Mouse (Mus musculus) myocyte (in vitro differentiated cells): ENCODE data around the gene Nhs. TPM values are rescaled to one million over a fixed set of nuclear protein-coding genes. Genes with fewer than 3 reads are reported as not detected.

Experiments
- H3K27me3 ChIP-seq: one replicate; pipeline ENCODE4 v1.6.1; 2011; ENCODE audit not compliant: control insufficient read depth, insufficient read depth, insufficient read length
- H3K36me3 ChIP-seq: one replicate; pipeline ENCODE4 v1.6.1; 2011; ENCODE audit not compliant: control insufficient read depth, insufficient read depth
- H3K4me2 ChIP-seq: one replicate; pipeline ENCODE4 v1.6.1; 2011; ENCODE audit warnings: low read depth, control low read depth
- H3K4me3 ChIP-seq: one replicate; pipeline ENCODE4 v1.5.1; 2011; ENCODE audit warnings: mild to moderate bottlenecking, control low read depth, moderate library complexity
- H3K79me2 ChIP-seq: one replicate; pipeline ENCODE4 v1.6.1; 2011; ENCODE audit not compliant: control insufficient read depth, insufficient read depth
- H3ac ChIP-seq: one replicate; pipeline ENCODE4 v1.6.1; 2011; ENCODE audit not compliant: control insufficient read depth, insufficient read length
- CEBPB ChIP-seq: IDR thresholded peaks from 2 replicates; pipeline ENCODE4 v1.6.1; 2011; ENCODE audit warnings: mild to moderate bottlenecking, moderate library complexity; ENCODE audit not compliant: poor library complexity, insufficient read depth, severe bottlenecking
- E2F4 ChIP-seq: IDR thresholded peaks from one replicate; pipeline ENCODE4 v1.6.1; 2011; ENCODE audit warnings: mild to moderate bottlenecking, control low read depth, moderate library complexity; ENCODE audit not compliant: insufficient read depth
- MAX ChIP-seq: IDR thresholded peaks from one replicate; pipeline ENCODE4 v1.6.1; 2011; ENCODE audit warnings: low read depth, mild to moderate bottlenecking, control low read depth
- MYOD1 ChIP-seq, 3 experiments: IDR thresholded peaks; one replicate each; pipeline ENCODE4 v1.6.1; 2011; ENCODE audit warnings: control low read depth in 2 of 3, low read depth in 2 of 3, mild to moderate bottlenecking in 2 of 3, moderate library complexity in 1 of 3; ENCODE audit not compliant: insufficient read length in 2 of 3, control insufficient read depth in 1 of 3
- MYOG ChIP-seq, 3 experiments: IDR thresholded peaks; one replicate each; pipeline ENCODE4 v1.6.1; 2011; ENCODE audit warnings: control low read depth in 2 of 3, low read depth in 2 of 3, mild to moderate bottlenecking in 2 of 3; ENCODE audit not compliant: insufficient read length in 2 of 3, control insufficient read depth in 1 of 3, insufficient read depth in 1 of 3
- POLR2A ChIP-seq: IDR thresholded peaks from one replicate; pipeline ENCODE4 v1.6.1; 2011; ENCODE audit warnings: low read depth, mild to moderate bottlenecking, control low read depth, moderate library complexity; ENCODE audit not compliant: insufficient read length
- POLR2AphosphoS2 ChIP-seq: IDR thresholded peaks from one replicate; pipeline ENCODE4 v1.6.1; 2011; ENCODE audit warnings: low read depth, control low read depth; ENCODE audit not compliant: insufficient read length
- REST ChIP-seq: IDR thresholded peaks from one replicate; pipeline ENCODE4 v1.6.1; 2011; ENCODE audit warnings: mild to moderate bottlenecking, control low read depth, moderate library complexity; ENCODE audit not compliant: insufficient read depth, insufficient read length
- SRF ChIP-seq: IDR thresholded peaks from one replicate; pipeline ENCODE4 v1.6.1; 2011; ENCODE audit warnings: low read depth; ENCODE audit not compliant: control insufficient read depth, insufficient read length
- TCF12 ChIP-seq: IDR thresholded peaks from one replicate; pipeline ENCODE4 v1.6.1; 2011; ENCODE audit warnings: mild to moderate bottlenecking, control low read depth; ENCODE audit not compliant: poor library complexity, insufficient read depth, severe bottlenecking
- TCF3 ChIP-seq: IDR thresholded peaks from one replicate; pipeline ENCODE4 v1.6.1; 2011; ENCODE audit warnings: low read depth, control low read depth; ENCODE audit not compliant: insufficient read length
- USF1 ChIP-seq: IDR thresholded peaks from one replicate; pipeline ENCODE4 v1.6.1; 2011; ENCODE audit warnings: low read depth, mild to moderate bottlenecking, control low read depth, moderate library complexity
- polyA plus RNA-seq: library from polyadenylated mRNA; unstranded; fragments of >200 nt; fragmentation: generic; extraction: Trizol; gene quantifications from one replicate; pipeline ENCODE4 v1.2.1, GENCODE M21; 2012; ENCODE audit warnings: missing spikeins

Nhs gene
- polyA plus RNA-seq, 1 experiment, result 0.19 TPM

DNA sequence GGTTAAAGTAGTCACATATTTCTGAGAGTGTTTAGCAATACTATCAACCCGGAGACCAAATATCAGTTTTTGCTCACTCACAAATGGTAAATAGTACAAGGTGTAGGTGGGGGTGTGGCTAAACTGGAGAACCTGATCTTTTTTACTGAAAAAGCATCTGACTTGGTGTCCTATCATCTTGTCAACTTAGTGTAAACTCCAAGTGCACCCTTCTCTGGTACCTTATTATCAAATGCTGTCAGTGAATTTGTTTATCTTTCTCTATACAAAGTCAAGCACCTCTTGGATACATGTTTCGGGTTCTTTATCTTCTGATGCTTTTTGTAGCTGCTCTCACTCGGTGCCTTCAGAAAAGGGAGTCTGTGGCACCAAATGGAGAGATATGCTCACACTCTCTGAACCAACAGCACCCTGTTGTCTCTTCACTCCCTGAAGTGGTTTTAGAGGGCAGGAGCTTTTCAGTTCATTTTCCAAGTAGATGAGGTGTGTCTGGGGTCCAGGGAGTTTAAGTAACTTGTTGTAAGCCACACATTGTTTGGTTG lies 187.5 kb downstream of the Nhs start:
- no peak overlapping the region for H3ac ChIP-seq
- no peaks in the 10 kb centered on the region for H3K27me3 ChIP-seq
- TF ChIP-seq MYOD1 (IDR thresholded peaks at IDR 0.05; ENCODE audit: control insufficient read depth in 1 of 3, insufficient read length in 2 of 3, low read depth in 2 of 3) (no peak), MAX (no peak), TCF3 (no peak), MYOG (IDR thresholded peaks at IDR 0.05; ENCODE audit: control insufficient read depth in 1 of 3, insufficient read depth in 1 of 3, insufficient read length in 2 of 3, low read depth in 2 of 3) (no peak), CEBPB (no peak), TCF12 (no peak), POLR2A (no peak), E2F4 (no peak), REST (no peak)
- H3K4me3 ChIP-seq, result no peak overlapping the region
- no peaks in the 10 kb centered on the region for H3K36me3 ChIP-seq
- no peak overlapping the region for H3K4me2 ChIP-seq
- H3K79me2 ChIP-seq, result no peaks in the 10 kb centered on the region

DNA sequence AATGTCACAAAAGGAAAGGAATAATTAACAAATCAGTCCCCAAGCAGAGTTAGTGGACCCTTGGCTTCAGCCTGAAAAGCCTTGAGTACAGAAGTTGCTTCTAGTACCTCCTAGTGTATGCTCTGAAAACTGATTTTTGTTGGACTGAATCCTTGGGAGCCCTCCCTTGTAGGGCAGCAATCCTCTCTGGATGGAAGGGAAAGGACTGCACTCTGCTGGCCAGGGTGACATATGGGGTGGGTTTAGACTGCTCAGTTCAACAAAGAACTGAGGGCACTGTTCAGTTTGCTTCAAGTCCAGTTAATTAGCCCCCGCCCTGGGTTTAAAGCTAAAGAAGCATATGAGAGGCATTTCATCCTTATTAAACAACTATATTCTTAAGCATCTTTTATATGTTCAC lies 188.4 kb downstream of the Nhs start:
- Histone ChIP-seq H3K36me3 (no peaks in the 10 kb centered on the region), H3K4me2 (no peak overlapping the region), H3ac (no peak overlapping the region), H3K4me3 (no peak overlapping the region), H3K27me3 (no peaks in the 10 kb centered on the region), H3K79me2 (no peaks in the 10 kb centered on the region)
- no peak for TF ChIP-seq MAX
- TF ChIP-seq USF1, result no peak
- no peak for TF ChIP-seq REST
- TF ChIP-seq POLR2A, result no peak
- no peak for TF ChIP-seq CEBPB
- TF ChIP-seq SRF, result no peak
- no peak for TF ChIP-seq MYOD1 (IDR thresholded peaks at IDR 0.05; ENCODE audit: control insufficient read depth in 1 of 3, insufficient read length in 2 of 3, low read depth in 2 of 3)
- TF ChIP-seq TCF12, result no peak
- no peak for TF ChIP-seq TCF3

GRCm38 (mm10) chrX:161967692-161968091 lies 191.8 kb downstream of the Nhs start:
- no peaks in the 10 kb centered on the region for H3K27me3 ChIP-seq
- H3K79me2 ChIP-seq, result no peaks in the 10 kb centered on the region
- no peaks in the 10 kb centered on the region for H3K36me3 ChIP-seq
- H3ac ChIP-seq, result no peak overlapping the region
- H3K4me2 ChIP-seq, result no peak overlapping the region
- TF ChIP-seq TCF3 (no peak), POLR2AphosphoS2 (no peak), MYOG (IDR thresholded peaks at IDR 0.05; ENCODE audit: control insufficient read depth in 1 of 3, insufficient read depth in 1 of 3, insufficient read length in 2 of 3, low read depth in 2 of 3) (no peak)
- H3K4me3 ChIP-seq, result no peak overlapping the region

GRCm38 (mm10) chrX:161963372-161963771 lies 196.2 kb downstream of the Nhs start:
- H3K27me3 ChIP-seq, result no peaks in the 10 kb centered on the region
- TF ChIP-seq TCF3 (no peak), MYOD1 (IDR thresholded peaks at IDR 0.05; ENCODE audit: control insufficient read depth in 1 of 3, insufficient read length in 2 of 3, low read depth in 2 of 3) (no peak), REST (no peak)
- H3ac ChIP-seq, result no peak overlapping the region

GRCm38 (mm10) chrX:161962855-161963254 lies 196.7 kb downstream of the Nhs start:
- Histone ChIP-seq H3K36me3 (no peaks in the 10 kb centered on the region), H3K4me3 (no peak overlapping the region), H3K79me2 (no peaks in the 10 kb centered on the region), H3ac (no peak overlapping the region), H3K4me2 (no peak overlapping the region), H3K27me3 (no peaks in the 10 kb centered on the region)
- TF ChIP-seq MYOG (IDR thresholded peaks at IDR 0.05; ENCODE audit: control insufficient read depth in 1 of 3, insufficient read depth in 1 of 3, insufficient read length in 2 of 3, low read depth in 2 of 3) (no peak), USF1 (no peak), REST (no peak), POLR2AphosphoS2 (no peak), E2F4 (no peak), TCF12 (no peak), CEBPB (no peak), MYOD1 (IDR thresholded peaks at IDR 0.05; ENCODE audit: control insufficient read depth in 1 of 3, insufficient read length in 2 of 3, low read depth in 2 of 3) (no peak), SRF (no peak), MAX (no peak), POLR2A (no peak), TCF3 (no peak)

More at GRCm38 (mm10) chrX:161963372-161963771, 196.2 kb downstream of the Nhs start:
- Histone ChIP-seq H3K4me2 (no peak overlapping the region), H3K36me3 (no peaks in the 10 kb centered on the region), H3K4me3 (no peak overlapping the region), H3K79me2 (no peaks in the 10 kb centered on the region)
